Mouse (Mus musculus): ENCODE results near the gene Omd. TPM values are rescaled to one million over a fixed set of nuclear protein-coding genes. Genes with fewer than 3 reads are reported as not detected.
"Not testable (repeated sequence)": the region's sequence is repeated elsewhere in the genome, so short reads cannot be mapped to it uniquely, and the experiment has no call there.

The Omd gene
- under 1 TPM; 0.25 to 0.26 TPM for total RNA-seq (2021)

DNA sequence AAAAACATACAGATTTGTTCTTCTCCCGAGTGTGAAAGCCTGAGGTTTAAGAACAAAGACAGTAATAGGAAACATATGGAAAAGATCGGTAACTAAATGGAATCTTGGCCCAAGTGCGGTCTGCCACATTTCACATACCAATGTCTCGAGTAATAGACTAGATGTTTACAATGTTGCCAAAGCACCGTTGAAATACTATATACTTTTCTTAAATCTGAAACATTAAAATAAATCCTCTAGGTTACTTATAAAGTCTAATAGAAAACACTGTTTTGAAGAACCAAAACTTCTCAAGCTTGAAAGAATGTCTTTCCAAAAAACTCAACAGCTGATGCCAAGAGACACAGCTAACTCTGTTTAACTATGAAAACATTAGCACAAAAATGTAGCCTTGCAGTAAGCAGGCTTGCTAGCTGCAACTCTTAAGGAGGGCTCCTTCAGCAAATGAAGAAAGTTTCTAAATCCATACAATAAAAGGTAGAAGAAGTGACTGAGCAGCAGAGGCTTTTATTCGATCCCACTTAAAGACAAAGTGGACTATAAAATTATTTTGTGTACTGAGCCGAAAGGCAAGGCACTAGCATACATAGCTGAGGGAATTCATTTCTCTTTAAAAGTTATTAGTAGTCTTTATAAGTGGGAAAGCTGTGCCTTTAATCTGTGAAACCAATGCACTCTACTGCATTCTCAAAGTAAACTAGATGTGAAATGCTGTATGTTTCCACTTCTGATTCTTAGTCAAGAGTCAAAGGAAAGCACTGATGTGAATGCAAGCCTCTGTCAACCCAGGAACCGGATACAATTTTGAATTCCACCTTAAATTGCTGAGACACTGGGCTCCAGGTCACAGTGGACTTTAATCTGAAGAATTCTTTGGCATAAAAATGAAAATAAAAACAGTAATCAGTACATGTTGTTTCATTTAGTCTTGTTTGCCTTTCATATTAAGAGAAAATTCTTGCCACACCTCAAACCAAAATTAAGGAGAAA is at the start of gene Omd:
Gene Omd (plus strand): TSS at position 922 of the 990 bp plus-strand sequence.
- no peak for DNase-seq

DNA sequence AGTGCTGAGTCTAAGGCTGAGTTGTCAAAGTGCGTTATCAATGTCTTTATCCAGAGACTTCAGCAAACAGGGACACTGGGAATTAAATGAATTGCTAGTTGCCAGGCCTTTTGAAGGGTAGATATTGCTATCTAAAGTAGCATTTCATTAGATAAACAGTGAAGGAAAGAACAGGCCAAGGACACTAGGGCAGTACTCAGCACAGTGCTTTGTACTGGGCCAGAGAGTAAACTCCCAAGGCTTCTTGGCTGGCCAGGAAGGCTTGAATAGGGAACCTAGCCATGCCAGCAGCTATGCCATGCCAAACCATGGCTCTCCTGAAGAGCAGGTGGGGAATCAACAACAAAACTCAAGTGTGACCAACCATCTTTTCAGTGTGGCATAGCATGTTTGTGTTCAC is 45.3 kb upstream of the Omd start:
- no peak for DNase-seq

DNA sequence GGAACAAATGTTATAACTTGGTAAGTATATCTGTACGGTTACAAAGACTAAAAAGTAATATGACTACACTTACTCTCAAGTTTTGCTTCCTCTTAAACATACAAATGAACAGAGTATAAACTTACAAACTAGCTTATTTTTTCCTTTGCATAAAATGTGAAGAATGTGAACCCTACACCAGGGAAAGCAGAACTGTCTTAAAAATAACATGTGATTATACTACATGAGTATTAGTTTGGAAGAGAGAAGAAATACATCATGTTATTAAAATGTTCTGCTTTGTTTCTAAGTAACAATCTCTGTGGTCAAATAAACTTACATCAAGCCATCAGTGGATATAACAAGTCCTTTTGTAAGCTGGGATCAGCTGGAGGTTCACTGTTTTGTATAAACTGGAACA is 43.6 kb upstream of the Omd start:
- no peak for DNase-seq

DNA sequence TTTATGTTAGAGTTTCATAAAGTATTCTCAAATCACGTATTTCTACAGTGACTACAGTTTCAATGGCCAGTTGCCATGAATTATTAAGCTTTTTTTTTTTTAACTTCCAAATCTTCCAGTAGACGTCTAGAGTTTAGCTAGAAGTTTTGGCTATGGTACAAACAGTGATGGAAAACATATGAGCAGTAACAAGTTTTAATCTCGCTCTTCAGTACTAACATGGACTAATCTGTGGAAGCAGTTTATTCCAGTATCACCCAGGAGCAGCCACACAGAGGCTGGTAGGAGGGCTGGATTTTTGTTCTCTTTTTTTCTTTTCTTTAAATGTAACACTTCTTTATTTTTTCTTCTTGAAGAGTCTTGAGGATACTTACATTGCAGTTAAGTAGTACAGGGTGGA is 38.0 kb upstream of the Omd start, which contains the start of gene Aspn:
Gene Aspn (plus strand): TSS at position 165 of the 400 bp plus-strand sequence.
- DNase-seq: no peak

DNA sequence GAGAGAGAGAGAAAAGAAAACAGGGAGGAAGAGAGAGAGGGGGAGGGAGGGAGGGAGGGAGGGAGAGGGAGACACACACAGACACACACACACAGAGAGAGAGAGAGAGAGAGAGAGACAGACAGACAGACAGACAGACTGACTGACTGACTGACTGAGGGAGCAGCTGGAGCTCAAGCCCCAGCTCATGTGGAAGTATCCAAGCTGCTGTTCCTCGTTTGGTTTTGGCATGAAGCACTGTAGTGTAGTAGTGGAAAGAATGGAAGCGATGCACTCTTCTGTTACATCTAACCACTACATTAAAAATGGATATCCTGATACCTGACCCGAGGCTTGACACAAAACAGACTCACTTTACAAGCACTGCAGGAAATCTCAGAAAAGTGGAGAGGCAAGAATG is 36.6 kb upstream of the Omd start:
- DNase-seq: peak; percentile 39

DNA sequence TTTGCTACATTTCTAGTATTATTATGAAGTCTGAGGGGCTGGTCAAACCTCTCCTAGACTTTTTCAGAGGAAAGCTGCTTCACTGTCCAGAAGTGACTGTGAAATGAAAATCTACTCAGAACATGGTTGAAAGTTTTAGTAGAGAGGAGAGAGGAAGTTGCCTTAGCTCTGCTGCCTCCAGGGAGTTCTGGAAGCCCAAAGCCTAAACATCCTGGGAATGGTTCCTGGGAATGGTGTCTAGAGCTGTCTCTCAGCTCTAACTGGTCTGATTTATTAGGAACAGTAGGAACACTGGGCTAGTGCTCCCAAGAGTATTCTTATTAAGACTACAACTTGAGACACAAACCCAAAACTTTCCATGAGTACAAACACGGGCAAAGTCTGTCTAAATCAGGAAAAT is 35.7 kb upstream of the Omd start:
- peak; percentile 18 for DNase-seq

DNA sequence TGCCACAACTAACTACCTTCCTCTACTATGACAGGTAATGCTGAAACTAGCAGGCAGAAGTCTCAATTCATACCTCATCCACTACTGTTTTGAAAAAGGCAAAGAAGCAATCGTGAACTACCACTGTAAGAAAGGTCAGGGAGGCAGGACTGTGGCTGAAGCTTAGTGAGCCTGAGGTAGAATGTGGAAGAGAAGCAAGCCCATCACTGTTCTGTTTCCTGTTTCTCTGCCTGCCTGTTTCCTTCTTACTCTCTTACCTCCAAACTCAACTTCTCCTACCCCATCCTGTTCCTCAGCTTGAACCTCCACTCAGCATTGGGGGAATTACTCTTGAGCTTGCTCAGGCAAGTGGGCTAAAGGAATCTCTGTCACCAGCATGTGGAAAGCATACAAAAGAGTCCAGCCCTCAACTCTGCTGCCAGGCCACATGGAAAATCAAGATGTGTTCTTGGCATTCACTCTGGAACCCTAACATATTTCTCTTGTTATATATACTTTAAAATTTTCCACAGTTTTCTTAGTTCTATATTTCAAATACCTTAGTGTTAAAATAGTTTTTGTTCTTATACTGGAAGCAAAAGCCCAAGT is 34.6 kb upstream of the Omd start:
- DNase-seq: no peak

DNA sequence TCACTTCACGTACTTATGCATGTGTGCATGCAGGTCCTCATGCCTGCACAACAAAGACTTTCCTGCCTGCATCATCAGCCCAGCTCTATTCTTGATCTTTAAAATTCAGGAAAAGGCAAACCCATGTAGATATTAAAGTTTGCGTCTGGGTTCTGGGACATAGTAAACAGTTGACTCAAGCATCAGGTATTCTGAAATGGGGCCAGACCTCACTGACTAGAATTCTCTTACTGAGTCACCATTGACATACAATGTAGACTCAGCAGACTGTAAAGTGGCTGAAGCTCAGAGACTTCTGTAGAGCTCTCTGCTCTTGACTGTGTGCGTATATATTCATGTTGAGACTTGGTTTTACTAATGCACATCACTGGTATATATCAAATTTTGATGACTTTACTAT is 32.6 kb upstream of the Omd start:
- DNase-seq: no peak

DNA sequence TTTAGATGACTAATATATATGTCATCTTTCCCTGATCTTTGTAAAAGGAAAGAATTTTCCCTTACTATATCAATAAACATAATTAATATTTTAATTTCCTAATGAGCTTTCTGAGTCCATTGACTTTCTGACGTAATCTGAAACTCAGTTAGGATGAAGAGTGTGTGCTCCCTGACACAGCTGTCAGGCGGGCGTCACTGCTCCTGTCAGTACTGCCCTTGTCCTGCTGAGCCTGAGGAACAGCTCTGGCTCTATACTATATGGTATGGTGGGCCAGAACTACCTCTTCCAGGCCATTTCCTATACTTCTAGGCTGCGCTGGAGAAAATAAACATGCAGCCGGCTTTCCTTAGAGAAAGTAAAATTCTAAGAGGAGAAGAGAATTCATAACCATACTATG is 27.7 kb upstream of the Omd start:
- no peak for DNase-seq

DNA sequence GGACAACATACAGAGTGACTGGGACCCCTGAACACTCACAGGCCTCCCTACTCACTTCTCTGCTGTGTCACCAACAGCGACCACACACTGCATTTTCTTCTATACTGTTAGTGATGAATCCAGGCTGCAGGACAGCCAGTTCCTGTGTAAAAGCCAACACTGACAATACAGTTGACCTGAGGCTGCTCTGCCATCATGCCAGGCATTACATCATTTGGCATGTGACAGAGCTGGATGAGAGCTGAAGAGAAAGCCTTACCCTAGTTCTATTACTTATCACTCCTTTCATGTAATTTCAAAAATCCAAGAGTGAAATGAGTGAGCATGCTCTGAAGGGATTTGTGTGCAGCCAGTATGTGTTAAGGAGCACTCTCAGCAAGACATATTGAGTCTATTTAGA is 26.1 kb upstream of the Omd start:
- DNase-seq: peak; percentile 25

DNA sequence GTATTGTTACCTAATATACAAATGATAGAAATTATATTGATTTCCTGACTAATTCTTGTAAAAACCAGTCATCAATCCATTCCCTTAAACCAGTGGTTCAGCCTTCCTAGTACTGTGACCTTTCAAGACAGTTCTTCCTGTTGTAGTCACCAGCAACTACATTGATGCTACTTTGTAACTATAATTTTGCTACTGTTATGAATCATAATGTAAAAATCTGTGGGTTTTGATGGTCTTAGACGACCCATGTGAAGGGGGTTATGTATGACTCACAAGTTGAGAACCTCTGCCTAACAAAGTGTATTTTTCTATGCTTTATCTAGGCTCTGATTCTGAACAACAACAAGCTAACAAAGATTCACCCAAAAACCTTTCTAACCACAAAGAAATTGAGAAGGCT is 25.3 kb upstream of the Omd start:
- no peak for DNase-seq

DNA sequence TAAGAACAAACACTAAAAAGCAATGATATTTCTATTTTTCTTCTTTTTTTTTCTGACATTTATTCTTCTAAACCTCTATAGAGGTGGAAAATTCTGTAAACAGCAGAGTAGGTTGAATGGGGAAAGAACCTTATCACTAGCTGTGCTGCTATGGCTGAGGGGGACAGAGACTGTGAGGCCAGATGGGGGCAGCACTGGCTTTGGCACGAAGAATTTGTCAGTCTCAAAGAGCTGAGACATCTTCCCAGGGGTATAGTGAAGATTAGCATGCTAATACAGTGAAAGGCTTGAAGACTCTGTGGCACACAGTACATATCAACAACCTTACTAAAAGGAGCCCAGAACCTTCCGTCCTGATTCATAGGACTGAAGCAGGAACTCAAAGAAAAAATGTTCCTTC is 23.1 kb upstream of the Omd start:
- DNase-seq: peak; percentile 57

DNA sequence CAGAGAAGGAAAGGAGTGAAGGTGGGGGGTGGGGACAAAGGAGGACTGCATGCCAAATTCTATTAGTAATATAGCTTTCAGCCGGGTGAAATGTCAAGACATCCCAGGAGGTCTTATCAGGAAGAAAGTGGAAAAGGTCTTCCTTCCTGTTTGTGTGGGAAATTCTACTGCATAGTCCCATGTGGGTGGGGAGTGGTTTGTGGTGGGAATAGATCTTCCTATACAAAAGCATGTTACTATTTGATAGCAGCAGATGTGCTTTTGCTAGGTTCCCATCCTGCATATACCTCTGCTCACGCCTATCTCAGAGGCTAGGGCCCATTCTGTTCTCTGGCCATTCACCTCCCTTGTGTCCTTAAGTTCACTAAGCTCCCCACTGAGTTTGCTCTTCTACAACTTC is 21.4 kb upstream of the Omd start:
- no peak for DNase-seq

DNA sequence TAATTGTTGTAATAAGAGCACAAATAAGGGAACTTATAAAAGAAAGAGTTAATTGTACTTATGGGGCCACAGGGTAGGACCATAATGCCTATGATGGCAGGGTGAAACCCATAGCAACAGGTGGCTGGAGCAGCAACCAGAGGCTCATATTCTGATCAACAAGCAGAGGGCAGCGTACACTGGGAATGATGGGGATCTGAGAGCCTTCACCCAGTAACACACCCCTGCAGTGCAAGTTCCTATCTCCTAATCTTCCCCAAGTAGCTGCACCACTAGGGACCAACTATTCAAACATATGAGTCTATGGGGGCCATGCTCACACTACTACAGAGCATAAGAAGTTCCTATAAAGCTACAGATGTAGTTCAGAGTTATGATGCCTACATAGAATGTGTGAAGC is 17.9 kb upstream of the Omd start:
- DNase-seq: no peak

DNA sequence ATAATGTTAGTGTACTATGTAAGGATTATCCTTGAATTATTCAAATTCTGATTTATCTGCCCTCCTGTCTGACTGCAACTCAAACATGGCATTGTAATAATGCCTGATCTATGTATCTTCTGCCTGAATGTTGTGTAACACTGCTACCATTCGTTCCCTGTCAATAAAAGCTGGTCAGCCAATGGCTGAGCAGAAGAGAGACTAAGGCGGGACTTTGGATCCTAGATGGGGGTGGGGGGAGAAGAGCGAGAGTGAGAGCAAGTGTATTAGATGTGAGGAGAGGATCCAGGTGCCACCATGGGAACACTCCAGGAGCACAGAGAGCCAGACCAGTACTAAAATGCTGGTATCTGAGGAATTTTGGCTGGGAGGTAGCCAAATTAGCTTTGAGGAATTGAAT is 11.9 kb upstream of the Omd start:
- no peak for DNase-seq

DNA sequence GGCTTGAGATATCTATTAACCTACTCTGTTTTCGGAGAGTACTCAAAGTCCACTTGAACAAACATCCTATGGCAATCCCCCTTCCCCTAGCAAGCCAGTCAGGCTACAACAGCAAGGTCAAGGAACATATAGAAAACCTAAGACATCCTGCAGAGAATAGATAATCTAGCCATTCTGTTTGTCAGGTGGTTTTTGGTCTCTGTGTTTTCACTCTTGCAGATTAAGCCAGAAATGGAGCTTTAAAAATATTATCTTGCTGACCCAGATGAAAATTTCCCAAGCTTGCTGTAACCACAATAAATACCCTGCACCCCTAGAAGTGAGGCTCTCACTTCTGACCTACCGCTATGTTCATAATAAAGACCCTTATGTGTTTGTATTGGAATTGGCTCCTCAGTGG is 10.8 kb upstream of the Omd start:
- no peak for DNase-seq

DNA sequence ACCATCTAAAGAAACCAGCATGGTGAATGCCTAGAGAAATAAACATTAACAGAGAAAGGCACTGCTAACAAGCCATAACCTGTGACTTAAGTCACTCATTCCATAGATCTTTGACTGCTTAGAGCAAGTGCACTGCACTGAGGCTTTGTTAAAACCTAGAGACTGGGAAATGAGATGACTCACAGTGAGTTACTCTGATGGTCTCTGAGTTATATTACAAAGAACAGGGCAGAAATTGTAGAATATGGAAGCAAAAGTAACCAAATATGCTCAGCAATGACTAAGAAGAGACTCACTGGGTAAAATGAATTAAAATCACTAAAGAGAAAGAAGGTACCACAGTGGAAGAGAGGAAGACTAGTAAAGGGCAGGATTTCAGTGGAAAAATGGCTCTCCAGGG is 1.6 kb downstream of the Omd start:
- no peak for DNase-seq

DNA sequence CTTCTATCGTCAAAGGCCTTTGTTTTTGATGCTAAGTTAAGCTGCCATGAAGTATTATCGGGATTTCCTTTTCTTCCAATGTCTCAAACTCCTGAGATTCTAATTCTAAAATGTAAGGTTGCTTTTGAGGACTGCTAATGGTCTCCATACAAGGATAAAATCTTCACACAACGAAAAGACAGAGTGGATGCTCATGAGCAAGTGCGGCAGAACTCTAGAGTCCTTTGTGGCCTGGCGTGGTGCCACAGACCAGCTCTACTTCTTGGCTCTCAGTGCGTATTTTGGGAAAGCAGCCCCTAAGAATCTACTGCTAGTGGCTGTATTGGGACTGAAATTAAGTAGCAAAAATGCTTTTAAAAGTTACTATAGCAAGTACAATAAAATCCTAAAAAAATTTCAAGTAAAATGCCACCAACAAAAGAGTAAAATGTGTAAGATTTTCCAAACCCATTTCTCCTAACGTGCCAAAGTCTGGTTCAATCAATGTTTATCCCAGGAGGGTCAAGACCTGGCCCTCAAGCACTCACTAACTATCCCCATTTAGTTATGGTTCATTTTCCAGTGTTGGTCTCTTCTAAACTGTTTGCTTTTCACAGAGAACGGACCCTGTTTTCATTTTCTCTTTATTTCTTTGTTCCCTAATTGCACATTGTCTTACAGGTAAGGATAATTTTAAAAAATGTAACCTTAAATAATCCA is 2.2 kb downstream of the Omd start:
- peak; percentile 39 for DNase-seq

DNA sequence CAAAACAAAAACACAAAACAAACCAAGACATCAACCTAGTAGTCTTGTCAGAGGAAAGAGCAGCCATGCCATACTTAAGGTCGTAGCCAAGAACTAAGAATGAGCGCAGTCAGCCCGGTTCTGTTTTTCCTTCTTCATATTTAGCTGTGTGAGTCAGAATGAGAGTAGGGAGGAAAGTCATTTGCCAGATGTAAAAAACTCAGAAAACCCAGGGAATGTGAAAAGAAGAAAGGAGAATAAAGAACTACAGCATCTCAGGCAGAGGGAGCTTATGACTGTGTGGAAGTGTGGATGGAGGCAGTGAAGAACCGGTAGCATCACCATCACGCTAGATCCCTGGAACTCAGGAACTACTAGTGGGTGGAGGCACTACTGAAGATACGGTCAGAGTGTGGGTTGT is 3.8 kb downstream of the Omd start:
- no peak for DNase-seq

DNA sequence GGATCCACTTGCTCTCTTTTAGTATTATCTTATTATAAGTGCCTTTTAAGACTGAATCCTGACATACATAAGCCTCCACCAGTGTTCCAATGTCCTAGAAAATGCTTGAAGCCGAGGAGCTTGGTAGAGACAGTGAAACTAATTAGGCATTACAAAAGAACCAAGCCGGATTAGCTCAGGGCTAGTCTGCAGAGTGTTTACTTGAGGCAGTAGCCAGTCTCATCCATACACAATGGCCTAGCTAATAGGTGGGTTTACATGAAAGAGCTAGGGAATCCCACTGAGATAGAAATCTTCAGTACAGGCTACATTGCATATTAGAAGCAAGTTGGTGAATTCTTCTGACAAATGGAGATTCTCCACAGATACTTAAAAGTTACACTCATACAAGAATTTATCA is 20.3 kb downstream of the Omd start:
- DNase-seq: not testable (repeated sequence)

DNA sequence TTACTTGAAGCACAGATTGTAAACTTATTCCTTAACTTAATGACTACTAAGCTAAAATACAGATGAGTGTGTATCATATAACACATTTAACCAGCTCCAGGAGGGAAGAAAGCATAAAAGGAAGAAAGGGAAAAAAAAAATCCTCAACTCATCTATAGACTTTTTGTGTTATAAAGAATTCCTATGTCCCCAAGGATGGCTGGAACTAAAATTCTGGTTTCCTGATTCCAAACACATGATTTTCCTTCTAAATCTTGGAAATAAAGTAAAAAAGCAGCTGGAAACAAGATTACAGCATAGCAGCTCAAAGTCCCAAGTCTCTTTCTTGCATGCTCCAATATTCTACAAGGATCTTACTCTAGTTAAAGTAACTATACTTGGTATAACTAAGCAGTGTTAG is 21.3 kb downstream of the Omd start:
- DNase-seq: no peak

DNA sequence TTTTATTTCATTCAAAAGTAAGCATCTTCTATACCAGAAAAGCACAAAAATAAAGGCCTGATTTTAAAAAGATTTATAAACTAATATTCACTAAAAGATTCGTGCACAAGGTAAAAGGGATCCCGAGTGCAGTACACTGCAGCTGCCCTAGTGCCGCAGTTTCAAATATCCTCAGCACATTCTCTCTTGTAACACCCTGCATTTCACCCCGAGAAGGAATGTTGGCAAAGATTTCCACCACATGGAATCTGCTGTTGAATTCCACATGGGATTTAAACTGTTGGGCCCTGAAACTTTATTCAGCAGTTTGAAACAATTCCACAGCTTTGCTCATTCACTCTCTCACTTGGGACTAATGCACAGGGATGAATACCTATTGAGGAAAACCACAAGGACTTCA is 25.5 kb downstream of the Omd start, which contains the start of gene Ogn:
Gene Ogn (plus strand): TSS at position 333 of the 400 bp plus-strand sequence.
- DNase-seq: peak; percentile 53

DNA sequence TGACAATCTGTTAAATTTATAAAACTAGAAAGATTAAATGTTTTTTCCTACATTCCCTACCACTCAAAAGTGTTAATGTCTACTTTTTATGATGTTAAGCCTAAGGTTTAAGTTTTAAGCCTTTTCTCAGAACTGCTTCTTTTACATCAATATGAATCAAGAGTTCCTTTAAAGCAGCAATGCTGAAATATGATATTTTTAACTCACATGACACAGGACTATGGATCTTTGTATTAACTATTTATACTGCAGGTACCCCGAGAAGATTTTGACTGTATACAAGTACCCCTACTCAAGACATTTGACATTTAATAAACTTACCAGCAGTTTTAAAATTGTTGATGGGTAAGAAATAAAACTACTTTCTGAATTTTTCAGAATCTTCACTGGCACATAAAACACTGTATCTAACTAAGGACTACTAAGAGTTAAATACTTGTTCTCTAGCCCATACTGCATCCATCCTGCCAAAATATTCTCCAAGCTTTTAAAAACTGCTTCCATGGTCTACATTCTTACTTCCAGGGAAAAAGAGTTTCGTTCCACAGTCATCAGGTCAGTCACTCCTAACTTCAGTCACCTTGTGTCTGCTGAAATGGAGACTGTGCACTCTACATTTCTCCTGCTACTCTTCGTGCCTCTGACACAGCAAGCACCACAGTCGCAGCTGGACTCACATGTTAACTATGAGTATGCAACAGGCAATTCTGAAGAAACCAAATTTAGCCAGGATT is 26.5 kb downstream of the Omd start:
- no peak for DNase-seq

Measured in heart, postnatal 4 days (tissue).